Mouse (Mus musculus) telencephalon, adult 2 months (tissue): ENCODE measurements around the gene Fcrl1.
"Not testable (repeated sequence)": the region's sequence is repeated elsewhere in the genome, so short reads cannot be mapped to it uniquely, and the experiment has no call there.

Experiments used
- DNase-seq: peaks from one replicate; pipeline ENCODE4 v3.0.0-alpha.2; 2011; ENCODE audit warnings: low read depth, low spot score

Gene Fcrl1

DNA sequence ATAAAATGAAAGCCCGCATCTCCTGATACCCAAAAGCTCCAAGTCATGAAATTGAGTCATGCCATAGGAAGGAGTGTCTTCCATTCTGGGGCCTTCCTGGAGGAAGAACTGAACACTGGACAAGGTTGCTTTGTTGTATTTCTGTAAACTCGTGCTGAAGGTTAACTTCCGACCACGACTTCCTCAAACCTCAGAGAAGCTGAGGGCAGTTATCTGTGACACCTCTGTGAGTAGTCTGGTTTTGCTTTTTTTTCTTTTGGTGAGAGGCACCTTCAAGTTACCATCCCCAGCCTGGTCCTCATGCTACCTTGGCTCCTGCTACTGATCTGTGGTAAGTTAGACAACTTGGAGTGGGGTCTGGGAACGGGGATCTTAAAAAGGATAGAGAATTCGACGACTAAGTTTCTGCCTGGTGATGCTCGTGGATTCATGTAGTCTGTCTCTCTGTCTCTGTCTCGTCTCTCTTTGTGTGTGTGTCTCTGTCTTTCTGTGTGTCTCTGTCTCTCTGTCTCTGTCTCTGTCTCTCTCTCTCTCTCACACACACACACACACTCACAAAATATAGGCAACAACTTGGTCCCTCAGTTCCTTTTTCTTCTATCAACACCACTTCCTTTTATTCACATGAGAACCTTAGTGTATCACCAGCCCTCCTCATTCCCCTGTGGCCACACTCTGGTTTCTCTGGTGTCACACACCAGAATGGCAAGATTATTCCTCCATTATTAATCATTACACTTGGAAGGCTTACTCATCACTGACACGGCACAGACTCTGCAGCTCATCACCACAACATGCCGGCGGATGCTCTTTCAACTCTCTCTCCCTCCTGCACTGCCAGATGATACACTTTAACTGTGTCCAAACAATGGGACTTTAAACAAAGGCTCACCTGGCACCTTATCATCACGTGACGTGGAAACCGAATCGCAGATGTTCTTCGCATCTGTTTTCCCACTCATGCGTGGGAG is at the start of gene Fcrl1:
TSS of gene Fcrl1 (plus strand) at position 193 of the 971 bp plus-strand sequence.
- DNase-seq = peak; percentile 9

DNA sequence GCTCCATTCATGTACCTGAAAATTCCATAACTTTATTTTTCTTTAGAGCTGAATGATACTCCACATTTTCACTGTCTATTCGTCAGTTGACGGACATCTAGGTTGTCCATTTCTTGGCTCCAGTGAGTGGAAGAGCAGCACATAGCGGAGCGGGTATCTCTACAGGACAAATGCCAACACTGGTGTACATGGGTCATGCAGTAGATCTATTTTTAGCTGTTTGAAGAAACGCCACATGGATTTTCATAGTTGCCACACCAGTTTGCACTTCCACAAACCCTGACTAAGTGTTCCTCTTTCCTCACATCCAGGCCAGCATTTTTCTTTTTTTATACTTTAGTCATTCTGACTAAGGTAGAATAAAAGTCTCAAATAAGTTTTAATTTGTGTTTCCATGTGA is 38.3 kb upstream of the Fcrl1 start:
- DNase-seq = no peak

GRCm38 (mm10) chr3:87350992-87351391 is 25.2 kb upstream of the Fcrl1 start:
- DNase-seq = not testable (repeated sequence)

DNA sequence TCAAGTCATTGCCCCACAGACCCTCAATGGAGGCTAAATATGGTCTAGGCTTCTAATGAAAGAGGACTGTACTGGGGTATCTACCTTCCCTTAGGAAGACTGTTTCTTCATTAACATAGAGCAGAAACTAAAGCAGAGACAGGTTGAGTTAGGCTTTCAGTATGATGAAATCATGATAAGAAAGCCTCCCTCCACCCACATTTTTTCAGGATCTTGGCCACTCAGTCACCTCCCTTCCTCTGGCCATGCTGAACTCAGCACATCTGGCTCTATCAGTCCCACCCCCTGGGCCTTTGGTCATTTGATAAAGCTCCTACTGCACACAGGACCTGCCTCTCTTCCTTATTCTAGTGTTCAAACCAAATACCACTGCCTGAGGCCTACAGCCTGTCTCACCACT is 18.6 kb upstream of the Fcrl1 start, which contains the start of gene Cd5l:
TSS of gene Cd5l (plus strand) at position 301 of the 400 bp plus-strand sequence.
- no peak for DNase-seq

DNA sequence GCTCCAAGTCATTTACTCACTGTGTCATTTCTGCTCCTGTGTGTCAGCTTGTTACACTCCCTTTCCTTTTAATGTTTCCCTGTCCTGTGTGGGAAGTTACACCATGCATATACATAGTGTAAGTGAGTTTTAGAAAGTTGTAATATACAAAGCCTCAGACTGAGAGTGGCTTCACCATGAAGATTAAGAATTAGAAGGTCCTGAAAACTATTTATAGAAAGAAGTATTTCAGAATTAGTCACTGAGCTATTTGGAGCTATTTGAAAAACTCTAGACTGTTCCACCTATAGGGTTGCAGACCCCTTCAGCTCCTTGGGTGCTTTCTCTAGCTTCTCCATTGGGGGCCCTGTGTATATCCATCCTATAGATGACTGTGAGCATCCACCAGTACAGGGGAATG is 17.0 kb upstream of the Fcrl1 start:
- no peak for DNase-seq

- DNase-seq = no peak
These were observed 15.7 kb upstream of the Fcrl1 start for GRCm38 (mm10) chr3:87360466-87360865.

GRCm38 (mm10) chr3:87365691-87366090 is 10.5 kb upstream of the Fcrl1 start:
- no peak for DNase-seq

DNA sequence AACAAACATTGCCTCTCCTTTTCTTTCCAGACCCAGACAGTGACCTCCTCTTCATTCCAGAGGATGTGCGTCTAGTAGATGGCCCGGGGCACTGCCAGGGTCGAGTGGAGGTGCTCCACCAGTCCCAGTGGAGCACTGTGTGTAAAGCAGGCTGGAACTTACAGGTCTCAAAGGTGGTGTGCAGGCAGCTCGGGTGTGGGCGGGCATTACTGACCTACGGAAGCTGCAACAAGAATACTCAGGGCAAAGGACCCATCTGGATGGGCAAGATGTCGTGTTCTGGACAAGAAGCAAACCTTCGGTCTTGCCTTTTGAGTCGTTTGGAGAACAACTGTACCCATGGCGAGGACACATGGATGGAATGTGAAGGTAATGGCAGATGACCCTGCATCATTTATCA is 8.7 kb upstream of the Fcrl1 start:
- DNase-seq = no peak

DNA sequence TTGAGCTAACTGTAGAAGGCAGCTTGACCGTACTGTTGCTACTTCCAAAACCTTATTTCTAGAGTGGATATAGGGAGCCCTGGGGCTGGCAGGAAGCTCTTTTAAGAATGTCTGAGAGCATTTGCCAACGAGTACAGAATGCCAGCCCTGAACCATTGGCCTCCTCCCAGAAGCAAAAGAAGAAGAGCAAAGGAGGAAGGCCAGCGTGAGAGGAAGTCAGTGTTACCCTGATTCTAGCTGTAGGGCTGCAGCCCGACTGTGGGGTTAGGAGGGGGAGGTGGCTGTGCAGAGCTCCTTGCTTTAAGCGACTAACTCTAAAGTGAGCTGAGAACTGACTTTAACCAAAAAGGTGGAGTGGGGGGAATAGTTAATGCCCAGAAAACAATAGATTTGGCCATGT is 7.0 kb upstream of the Fcrl1 start:
- peak; percentile 9 for DNase-seq

GRCm38 (mm10) chr3:87377228-87377627 is 1.0 kb downstream of the Fcrl1 start:
- DNase-seq = no peak

GRCm38 (mm10) chr3:87377719-87378118 is 1.5 kb downstream of the Fcrl1 start:
- DNase-seq = no peak

GRCm38 (mm10) chr3:87379641-87380315 is 3.6 kb downstream of the Fcrl1 start:
- not testable (repeated sequence) for DNase-seq

DNA sequence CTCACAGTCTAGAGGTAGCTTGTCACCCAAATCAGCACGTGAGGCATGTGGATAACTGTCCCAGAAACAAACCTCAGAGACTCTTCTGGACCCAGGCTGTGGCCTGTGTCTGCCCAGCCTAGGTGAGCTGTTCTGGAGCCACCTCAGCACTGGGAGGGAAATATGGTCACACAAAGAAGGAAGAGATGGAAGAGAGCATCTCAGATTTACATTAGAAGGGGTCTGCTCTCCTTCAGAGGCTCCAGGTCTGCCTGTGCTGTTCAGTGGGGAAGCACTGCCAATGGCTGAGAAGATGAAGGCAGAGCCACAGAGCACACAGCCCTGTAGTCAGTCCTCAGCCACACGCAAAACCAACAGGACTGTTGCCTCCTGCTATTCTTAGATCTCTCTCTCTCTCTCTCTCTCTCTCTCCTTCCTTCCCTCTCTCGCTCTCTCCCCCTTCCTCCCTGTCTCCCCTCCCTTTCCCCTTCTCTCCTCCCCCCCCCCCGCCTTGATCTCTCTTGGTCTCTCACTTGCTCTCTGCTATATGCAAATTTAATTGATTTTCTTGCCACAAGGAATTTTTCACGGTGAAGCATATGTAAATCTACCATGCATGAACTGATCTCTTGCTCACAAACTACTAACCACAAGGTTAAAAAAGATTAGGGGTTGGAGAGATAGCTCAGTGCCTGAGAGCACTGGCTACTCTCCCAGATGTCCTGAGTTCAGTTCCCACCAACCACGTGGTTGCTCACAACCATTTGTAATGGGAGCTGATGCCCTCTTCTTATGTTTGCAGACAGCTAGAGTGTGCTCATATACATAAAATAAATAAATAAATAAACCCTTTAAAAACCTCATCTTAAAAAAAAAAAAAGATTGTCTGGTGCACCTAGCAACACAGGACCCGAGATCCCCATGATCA is 5.9 kb downstream of the Fcrl1 start:
- DNase-seq = no peak

DNA sequence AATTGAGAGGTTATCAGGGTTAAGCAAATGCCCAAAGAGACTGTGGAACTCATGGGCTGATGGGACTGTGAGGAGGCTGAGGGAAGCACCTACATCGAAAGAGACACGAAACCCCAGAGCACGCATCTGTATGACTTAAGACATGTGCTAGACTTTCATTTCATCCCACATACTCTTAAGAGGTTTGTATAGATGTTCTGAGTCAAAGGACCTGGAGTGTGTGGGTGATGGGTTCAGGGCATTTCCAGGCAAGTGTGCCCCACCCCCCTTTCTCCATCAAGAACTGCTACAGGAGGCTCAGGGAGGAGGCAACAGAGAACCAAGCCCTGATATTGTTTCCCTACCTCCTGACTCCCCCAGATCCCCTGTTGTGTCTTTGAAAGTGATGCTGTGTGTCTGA is 7.1 kb downstream of the Fcrl1 start:
- DNase-seq = no peak

DNA sequence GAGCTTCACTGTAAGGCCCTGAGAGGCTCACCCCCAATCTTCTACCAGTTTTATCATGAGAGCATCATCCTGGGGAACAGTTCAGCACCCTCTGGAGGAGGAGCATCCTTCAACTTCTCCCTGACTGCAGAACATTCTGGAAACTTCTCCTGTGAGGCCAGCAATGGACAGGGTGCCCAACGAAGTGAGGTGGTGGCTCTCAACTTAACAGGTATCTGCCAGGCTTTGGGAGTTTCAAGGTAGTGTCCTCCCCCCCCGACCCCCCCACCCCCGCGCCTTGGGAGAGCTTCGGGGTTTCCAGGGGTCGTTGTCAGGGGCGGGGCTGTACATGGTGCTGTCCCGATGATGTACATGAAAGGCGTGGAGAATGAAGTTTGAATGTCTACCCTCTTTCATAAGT is 8.9 kb downstream of the Fcrl1 start:
- DNase-seq = no peak

GRCm38 (mm10) chr3:87390935-87391334 is 14.7 kb downstream of the Fcrl1 start:
- no peak for DNase-seq

GRCm38 (mm10) chr3:87398809-87399208 is 22.6 kb downstream of the Fcrl1 start:
- no peak for DNase-seq

GRCm38 (mm10) chr3:87399906-87400305 is 23.7 kb downstream of the Fcrl1 start:
- DNase-seq = no peak

DNA sequence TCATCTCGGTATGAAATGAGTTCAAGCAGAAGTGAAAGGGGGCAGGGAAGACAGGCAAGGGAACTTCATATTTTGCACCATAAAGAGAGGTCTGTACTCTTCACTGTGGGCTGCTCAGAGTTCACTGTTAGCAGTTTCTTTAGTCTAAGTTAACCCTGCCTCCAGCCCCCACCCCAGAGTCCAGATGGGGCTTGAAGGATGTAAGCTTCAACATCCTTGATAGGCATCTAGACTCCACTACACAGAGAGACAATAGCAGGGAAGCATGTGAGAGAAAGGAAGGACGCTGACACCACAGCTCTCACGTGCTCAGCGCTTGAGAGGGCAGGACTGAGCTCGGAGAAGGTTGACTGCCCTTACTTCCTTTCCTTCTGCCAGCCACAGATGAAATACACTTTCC is 25.1 kb downstream of the Fcrl1 start:
- DNase-seq = no peak

GRCm38 (mm10) chr3:87408171-87408570 is 32.0 kb downstream of the Fcrl1 start:
- no peak for DNase-seq

DNA sequence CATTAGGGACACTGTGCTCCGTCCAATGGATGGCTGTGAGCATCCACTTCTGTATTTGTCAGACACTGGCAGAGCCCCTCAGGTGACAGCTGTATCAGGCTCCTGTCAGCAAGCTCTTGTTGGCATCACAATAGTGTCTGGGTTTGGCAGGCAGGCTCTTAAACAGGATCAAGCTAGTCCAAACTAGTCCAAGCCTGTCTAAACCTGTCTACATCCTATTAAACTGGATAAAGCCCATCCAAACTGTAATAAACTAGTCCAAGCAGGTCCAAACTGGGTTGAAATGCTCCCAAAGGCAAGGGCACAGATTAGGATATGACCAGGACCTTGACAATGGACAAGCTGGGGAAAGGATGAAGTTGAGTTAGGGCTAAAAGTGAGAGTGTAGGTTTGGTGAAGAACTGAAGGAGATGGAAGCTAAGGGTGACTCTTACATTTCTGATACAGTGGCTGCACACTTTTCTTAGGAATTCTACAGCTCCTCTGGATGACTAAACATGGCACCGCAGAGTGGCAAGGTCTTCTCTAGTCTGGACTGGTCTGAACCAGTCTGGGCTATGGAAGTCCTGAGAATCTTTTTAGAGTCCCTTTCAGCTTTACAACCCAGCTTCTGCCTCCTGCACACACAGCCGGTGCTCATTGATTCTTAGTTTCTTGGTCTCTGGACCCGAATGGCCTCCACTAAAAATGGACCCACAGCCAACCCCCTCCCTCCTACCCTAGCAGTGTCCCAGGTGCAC is 33.2 kb downstream of the Fcrl1 start:
- no peak for DNase-seq
